Mouse (Mus musculus) cortical plate, adult 2 months (tissue): ENCODE data around the gene Pole3.

Experiments used
- CTCF ChIP-seq: fragments of 200-500 bp; IDR thresholded peaks from 2 replicates; pipeline ENCODE4 v1.5.1; 2011; ENCODE audit warnings: mild to moderate bottlenecking, control low read depth, low read length; ENCODE audit not compliant: insufficient read depth; ENCODE audit errors: extremely low read depth
- POLR2A ChIP-seq: fragments of 200-500 bp; IDR thresholded peaks from 2 replicates; pipeline ENCODE4 v1.6.1; 2011; ENCODE audit warnings: mild to moderate bottlenecking, low read length, control low read depth; ENCODE audit not compliant: insufficient read depth; ENCODE audit errors: extremely low read depth

DNA sequence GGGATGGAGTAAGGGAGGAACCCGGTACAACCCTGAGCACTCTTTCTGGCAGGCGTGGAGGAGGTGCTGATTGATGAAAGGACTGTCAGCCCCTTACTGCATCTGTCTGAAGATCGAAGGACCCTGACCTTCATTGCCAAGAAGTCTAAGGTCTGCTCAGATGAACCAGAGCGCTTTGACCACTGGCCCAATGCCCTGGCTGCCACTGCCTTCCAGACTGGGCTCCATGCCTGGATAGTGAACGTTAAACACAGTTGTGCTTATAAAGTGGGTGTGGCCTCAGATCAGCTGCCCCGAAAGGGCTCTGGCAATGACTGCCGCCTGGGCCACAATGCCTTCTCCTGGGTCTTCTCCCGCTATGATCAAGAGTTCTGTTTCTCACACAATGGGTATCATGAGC lies 28.9 kb downstream of the Pole3 start:
- TF ChIP-seq POLR2A (no peak), CTCF (no peak)
